Mouse (Mus musculus): ENCODE measurements around the gene Cnpy1.

DNA sequence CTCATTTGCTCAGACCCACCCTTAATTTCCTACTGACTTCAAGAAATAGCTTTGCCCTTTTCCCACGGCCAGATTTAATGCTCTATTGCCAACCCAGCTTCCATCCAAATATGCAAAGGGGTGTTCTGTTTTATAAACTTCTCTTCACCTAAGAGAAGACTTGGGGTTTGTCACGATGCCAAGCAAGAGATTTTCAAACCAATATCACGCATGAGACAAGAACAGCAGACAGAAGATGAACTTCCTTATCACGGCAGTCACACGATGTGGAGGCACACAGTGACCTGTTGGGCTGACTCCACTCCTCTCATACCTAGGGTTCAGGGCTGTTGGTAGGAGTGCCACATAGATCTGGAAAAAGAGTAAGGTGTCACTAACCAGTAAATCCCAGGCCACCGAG, 42.5 kb downstream of the Cnpy1 start:
- TF ChIP-seq CTCF (IDR thresholded peaks at IDR 0.05; ENCODE audit: extremely low read depth, insufficient read depth, low read length), result no peak
- TF ChIP-seq POLR2A (IDR thresholded peaks at IDR 0.05; ENCODE audit: extremely low read depth, insufficient read depth, low read length), result no peak

All from cortical plate, adult 2 months (tissue).